Mouse (Mus musculus) myocyte (in vitro differentiated cells): ENCODE measurements at regions not wholly inside any gene's neighbourhood (a gene's known extent, or its start where the extent isn't known, plus 50 kb on each side); places are given as distances from the start of the nearest gene placed in this dataset.

ENCODE experiments used
- E2F4 ChIP-seq: IDR thresholded peaks from one replicate; pipeline ENCODE4 v1.6.1; 2011; ENCODE audit warnings: mild to moderate bottlenecking, control low read depth, moderate library complexity; ENCODE audit not compliant: insufficient read depth
- MAX ChIP-seq: IDR thresholded peaks from one replicate; pipeline ENCODE4 v1.6.1; 2011; ENCODE audit warnings: low read depth, mild to moderate bottlenecking, control low read depth
- POLR2A ChIP-seq: IDR thresholded peaks from one replicate; pipeline ENCODE4 v1.6.1; 2011; ENCODE audit warnings: low read depth, mild to moderate bottlenecking, control low read depth, moderate library complexity; ENCODE audit not compliant: insufficient read length
- POLR2AphosphoS2 ChIP-seq: IDR thresholded peaks from one replicate; pipeline ENCODE4 v1.6.1; 2011; ENCODE audit warnings: low read depth, control low read depth; ENCODE audit not compliant: insufficient read length
- TCF12 ChIP-seq: IDR thresholded peaks from one replicate; pipeline ENCODE4 v1.6.1; 2011; ENCODE audit warnings: mild to moderate bottlenecking, control low read depth; ENCODE audit not compliant: poor library complexity, insufficient read depth, severe bottlenecking
- USF1 ChIP-seq: IDR thresholded peaks from one replicate; pipeline ENCODE4 v1.6.1; 2011; ENCODE audit warnings: low read depth, mild to moderate bottlenecking, control low read depth, moderate library complexity

DNA sequence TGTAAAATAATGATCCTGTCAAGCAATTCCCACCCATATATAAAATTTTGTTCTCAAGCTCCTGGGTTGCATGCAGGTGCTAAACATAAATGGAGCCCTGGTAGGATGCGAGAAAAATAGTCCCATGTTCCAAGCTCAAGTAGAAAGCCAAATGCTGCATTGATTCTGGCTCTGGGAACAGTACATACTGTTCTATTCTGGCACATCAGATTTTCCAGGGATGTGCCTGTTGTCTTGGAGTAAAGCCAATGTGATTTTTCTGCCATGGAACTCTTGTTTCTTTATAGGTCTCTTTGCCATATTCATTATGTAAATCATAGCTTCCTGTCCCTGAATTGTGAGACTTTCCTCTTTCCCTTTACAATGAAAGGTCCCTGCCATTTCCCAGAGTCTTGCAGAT is 417.9 kb downstream of the Cetn3 start:
- TF ChIP-seq USF1 (no peak), E2F4 (no peak), POLR2AphosphoS2 (no peak), TCF12 (no peak), MAX (no peak), POLR2A (no peak)
